In genomic region chr13:103676831-103677230, GRCm38 (mm10) we compare ENCODE assay signal across 11 mouse cellular contexts.
"Had no signal": no experiment of that assay in that cellular context is flagged by ENCODE, and none has a peak within 500 bp of the region (broad histone marks: within the 10 kb centered on the region; RNA-seq: fewer than 3 reads in every experiment).

No protein-coding gene starts in this region.

- H3K27me3 ChIP-seq: liver, embryonic 13.5 days; lung, embryonic 15.5 days; neural tube, embryonic 12.5 days had no signal

- H3K9me3 ChIP-seq: limb, embryonic 10.5 days; liver, embryonic 13.5 days; lung, embryonic 15.5 days; neural tube, embryonic 12.5 days had no signal

- H3K9ac ChIP-seq: liver, embryonic 13.5 days; liver, postnatal 0 days; lung, embryonic 15.5 days; neural tube, embryonic 12.5 days had no signal

- H3K4me2 ChIP-seq: liver, embryonic 13.5 days; lung, embryonic 15.5 days; neural tube, embryonic 12.5 days had no signal

- H3K36me3 ChIP-seq: limb, embryonic 10.5 days; liver, embryonic 13.5 days; lung, embryonic 15.5 days; neural tube, embryonic 12.5 days had no signal

- H3K4me3 ChIP-seq: layer of hippocampus, adult 2 months; limb, embryonic 10.5 days; liver, embryonic 13.5 days; lung, embryonic 15.5 days; neural tube, embryonic 12.5 days had no signal

- ATAC-seq: liver, postnatal 0 days had no signal

- H3K4me1 ChIP-seq: limb, embryonic 10.5 days; liver, embryonic 13.5 days; lung, embryonic 15.5 days; neural tube, embryonic 12.5 days had no signal

- H3K27ac ChIP-seq: kidney, postnatal 0 days; layer of hippocampus, adult 2 months; limb, embryonic 10.5 days; liver, embryonic 13.5 days; lung, embryonic 15.5 days; neural tube, embryonic 12.5 days; stomach, postnatal 0 days had no signal

- DNase-seq: kidney, adult 8-10 months; kidney, postnatal 4 days; liver, embryonic 13.5 days; liver, postnatal 0 days; thymus, postnatal 4 days had no signal
